Mouse (Mus musculus): Measurements from ENCODE around the gene Twf2. TPM values are rescaled to one million over a fixed set of nuclear protein-coding genes. Genes with fewer than 3 reads are reported as not detected.
A peak's percentile ranks its signal among the peaks of the same experiment; 100 is the strongest.
"Not testable (repeated sequence)": the region's sequence is repeated elsewhere in the genome, so short reads cannot be mapped to it uniquely, and the experiment has no call there.

The Twf2 gene
- total RNA-seq (2021), result 100 to 1,000 TPM; 127 to 210 TPM
- long read RNA-seq, experiment 1, transcript Twf2-201 (9 exons, 1,596 nt), result minor isoform, 8 of 155 reads
- long read RNA-seq, experiment 1, transcript Twf2-204 (8 exons, 1,508 nt), result major isoform, 133 of 155 reads
- long read RNA-seq, experiment 1, partial matches to known transcripts, result 5 of 155 reads
- long read RNA-seq, experiment 1, other reads (novel, unspliced or antisense), result 8 of 155 reads
- long read RNA-seq, experiment 2, transcript Twf2-204 (8 exons, 1,508 nt), result major isoform, 132 of 158 reads
- long read RNA-seq, experiment 2, transcript Twf2-201 (9 exons, 1,596 nt), result minor isoform, 12 of 158 reads
- long read RNA-seq, experiment 2, partial matches to known transcripts, result 7 of 158 reads
- long read RNA-seq, experiment 2, other reads (novel, unspliced or antisense), result 7 of 158 reads

GRCm38 (mm10) chr9:106202819-106203636, at the start of gene Twf2:
TSS of gene Twf2 (plus strand) at chr9:106203108.
- peak within 1 kb of the TSS; percentile 98 for H3K27ac ChIP-seq
- intact Hi-C loops (cut with DNase I), result no loop called here
- TF ChIP-seq CTCF (IDR thresholded peaks at IDR 0.05), result no peak
- peak within 1 kb of the TSS; percentile 79 for H3K4me3 ChIP-seq
- peak; percentile 94 for DNase-seq

GRCm38 (mm10) chr9:106154106-106154505, 48.8 kb upstream of the Twf2 start:
- intact Hi-C loops (cut with DNase I), result no loop called here
- TF ChIP-seq CTCF (IDR thresholded peaks at IDR 0.05), result no peak
- no peak overlapping the region for H3K27ac ChIP-seq
- H3K4me3 ChIP-seq, result no peak overlapping the region
- DNase-seq, result no peak

- TF ChIP-seq CTCF (IDR thresholded peaks at IDR 0.05), result peak; percentile 73
- H3K4me3 ChIP-seq, result no peak overlapping the region
- H3K27ac ChIP-seq, result no peak overlapping the region
- intact Hi-C loops (cut with DNase I), result no loop called here
- DNase-seq, result peak; percentile 42
Measured at GRCm38 (mm10) chr9:106156419-106156818, 46.5 kb upstream of the Twf2 start.

- no peak for TF ChIP-seq CTCF (IDR thresholded peaks at IDR 0.05)
- H3K4me3 ChIP-seq, result no peak overlapping the region
- DNase-seq, result no peak
- intact Hi-C loops (cut with DNase I), result no loop called here
- H3K27ac ChIP-seq, result no peak overlapping the region
Measured at GRCm38 (mm10) chr9:106156921-106157622, 45.8 kb upstream of the Twf2 start.

- H3K27ac ChIP-seq, result no peak overlapping the region
- no peak for DNase-seq
- no peak overlapping the region for H3K4me3 ChIP-seq
- TF ChIP-seq CTCF (IDR thresholded peaks at IDR 0.05), result no peak
- intact Hi-C loops (cut with DNase I), result no loop called here
Measured at GRCm38 (mm10) chr9:106157623-106157925, 45.3 kb upstream of the Twf2 start.

- H3K27ac ChIP-seq, result no peak within 1 kb of the TSS
- intact Hi-C loops (cut with DNase I), result no loop called here
- no peak for TF ChIP-seq CTCF (IDR thresholded peaks at IDR 0.05)
- DNase-seq, result no peak
- no peak within 1 kb of the TSS for H3K4me3 ChIP-seq
Measured at GRCm38 (mm10) chr9:106158037-106158491, 44.8 kb upstream of the Twf2 start, which contains the start of gene Glyctk. TSS of gene Glyctk (minus strand) at chr9:106158138.

- intact Hi-C loops (cut with DNase I), result loop anchor here (1.0 kb wide), 1 partner anchor 121 kb away; no protein-coding TSS in a partner anchor
Measured at GRCm38 (mm10) chr9:106159237-106159636, 43.7 kb upstream of the Twf2 start.

GRCm38 (mm10) chr9:106159784-106160301, 43.1 kb upstream of the Twf2 start:
- Histone ChIP-seq H3K4me3 (peak overlapping the region; percentile 81), H3K27ac (peak overlapping the region; percentile 99)
- DNase-seq, result peak; percentile 98
- intact Hi-C loops (cut with DNase I), result loop anchor here (1.0 kb wide), 1 partner anchor 120 kb away; no protein-coding TSS in a partner anchor
- TF ChIP-seq CTCF (IDR thresholded peaks at IDR 0.05), result no peak

More at GRCm38 (mm10) chr9:106159237-106159636, 43.7 kb upstream of the Twf2 start:
- Histone ChIP-seq H3K27ac (peak overlapping the region; percentile 99), H3K4me3 (peak overlapping the region; percentile 81)
- no peak for DNase-seq
- no peak for TF ChIP-seq CTCF (IDR thresholded peaks at IDR 0.05)

- H3K4me3 ChIP-seq, result peak overlapping the region; percentile 81
- peak overlapping the region; percentile 99 for H3K27ac ChIP-seq
- intact Hi-C loops (cut with DNase I), result no loop called here
- no peak for TF ChIP-seq CTCF (IDR thresholded peaks at IDR 0.05)
- no peak for DNase-seq
Measured at GRCm38 (mm10) chr9:106160426-106160825, 42.5 kb upstream of the Twf2 start.

GRCm38 (mm10) chr9:106166709-106167108, 36.2 kb upstream of the Twf2 start:
- H3K4me3 ChIP-seq, result no peak overlapping the region
- H3K27ac ChIP-seq, result no peak overlapping the region
- no peak for TF ChIP-seq CTCF (IDR thresholded peaks at IDR 0.05)
- intact Hi-C loops (cut with DNase I), result no loop called here
- no peak for DNase-seq

- no peak for DNase-seq
- Histone ChIP-seq H3K27ac (no peak overlapping the region), H3K4me3 (no peak overlapping the region)
- intact Hi-C loops (cut with DNase I), result no loop called here
- TF ChIP-seq CTCF (IDR thresholded peaks at IDR 0.05), result no peak
Measured at GRCm38 (mm10) chr9:106167241-106167640, 35.7 kb upstream of the Twf2 start.

GRCm38 (mm10) chr9:106167703-106168102, 35.2 kb upstream of the Twf2 start:
- no peak overlapping the region for H3K27ac ChIP-seq
- intact Hi-C loops (cut with DNase I), result no loop called here

GRCm38 (mm10) chr9:106169006-106169405, 33.9 kb upstream of the Twf2 start:
- DNase-seq; H3K4me3 ChIP-seq; H3K27ac ChIP-seq; intact Hi-C loops (cut with DNase I): not testable (repeated sequence)

More at GRCm38 (mm10) chr9:106167703-106168102, 35.2 kb upstream of the Twf2 start:
- no peak overlapping the region for H3K4me3 ChIP-seq
- TF ChIP-seq CTCF (IDR thresholded peaks at IDR 0.05), result no peak
- DNase-seq, result no peak

Data from gastrocnemius, adult 2 months (tissue).